Mouse (Mus musculus) heart, adult 18-20 months (tissue): ENCODE measurements around the gene Edaradd. TPM values are rescaled to one million over a fixed set of nuclear protein-coding genes. Genes with fewer than 3 reads are reported as not detected.
"Not testable (repeated sequence)": the region's sequence is repeated elsewhere in the genome, so short reads cannot be mapped to it uniquely, and the experiment has no call there.

Experiments
- DNase-seq, 2 experiments: peaks; one replicate each; pipeline ENCODE4 v3.0.0; 2021 to 2022; ENCODE audit warnings: mixed read lengths in 1 of 2
- total RNA-seq, 2 experiments: library from RNA; stranded (reverse); gene quantifications; 2 replicates each; pipeline ENCODE4 v1.2.3; 2021

The Edaradd gene
- total RNA-seq, 2 experiments from 2014 or later = 0.05 to 0.13 TPM

- DNase-seq = no peak
Observed at GRCm38 (mm10) chr13:12511189-12511965, 8.9 kb downstream of the Edaradd start.

DNA sequence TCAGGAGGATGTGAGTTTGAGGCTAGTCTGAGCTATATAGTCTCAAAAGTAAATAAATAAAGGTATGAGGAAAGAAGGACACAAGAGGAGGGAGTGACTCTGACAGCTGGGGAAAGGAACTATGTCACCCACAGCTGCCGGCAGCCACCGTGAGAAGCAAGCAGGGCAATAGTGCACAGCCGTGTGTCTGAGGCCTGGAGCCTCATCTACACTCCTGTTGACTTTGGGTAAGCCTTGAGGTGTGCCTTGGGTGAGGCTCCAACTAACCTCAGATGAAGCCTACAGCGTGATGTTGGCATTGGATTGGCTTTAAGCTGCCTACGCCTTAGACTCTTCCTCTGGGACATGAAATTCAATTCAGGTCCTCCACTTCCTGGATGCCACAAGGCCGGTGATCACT, 10.2 kb downstream of the Edaradd start:
- DNase-seq = no peak

GRCm38 (mm10) chr13:12507426-12507825, 12.8 kb downstream of the Edaradd start:
- no peak for DNase-seq

- no peak for DNase-seq
Observed at GRCm38 (mm10) chr13:12505359-12505758, 14.9 kb downstream of the Edaradd start.

GRCm38 (mm10) chr13:12503238-12503751, 16.9 kb downstream of the Edaradd start:
- DNase-seq = no peak

- no peak for DNase-seq
Observed at GRCm38 (mm10) chr13:12502665-12503237, 17.5 kb downstream of the Edaradd start.

DNA sequence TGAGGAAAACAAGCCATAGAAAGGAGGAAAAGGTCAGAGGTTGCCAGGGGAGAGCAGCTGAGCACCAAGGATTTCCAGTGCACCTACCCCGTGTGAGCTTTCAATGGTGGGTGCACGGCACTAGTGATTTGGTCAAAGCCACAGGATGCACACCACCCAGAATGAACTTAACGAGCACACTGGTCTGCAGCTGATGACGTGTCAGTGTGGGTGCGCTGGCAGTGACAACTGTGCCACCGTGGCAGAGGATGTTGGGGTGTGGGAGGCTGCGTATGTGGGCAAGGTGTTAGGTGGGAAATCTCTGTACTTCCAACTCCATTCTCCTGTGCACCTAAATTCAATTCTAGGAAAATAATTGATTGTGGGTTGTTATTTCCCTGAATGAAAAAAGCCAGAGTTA, 21.1 kb downstream of the Edaradd start:
- DNase-seq = no peak

GRCm38 (mm10) chr13:12497809-12498208, 22.4 kb downstream of the Edaradd start:
- DNase-seq = no peak

DNA sequence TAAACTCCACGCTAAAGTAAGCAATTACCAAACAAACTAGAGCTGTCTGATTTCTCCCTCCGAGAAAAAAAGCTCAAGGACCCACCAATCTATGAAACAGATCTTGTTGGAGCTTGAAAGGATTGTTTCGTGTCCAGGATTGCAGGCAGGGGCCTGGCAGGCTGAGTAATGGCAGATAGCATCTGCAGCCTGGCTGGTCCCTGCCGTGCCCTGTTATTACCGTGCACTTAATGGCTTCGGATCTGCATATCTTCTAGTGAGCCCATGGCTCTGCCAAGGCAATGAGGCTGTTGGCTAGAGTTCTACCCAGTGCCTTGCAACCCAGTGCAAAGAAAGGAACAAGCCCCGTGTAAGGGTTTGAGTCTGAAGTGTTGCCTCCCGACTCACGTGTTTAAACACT, 25.5 kb downstream of the Edaradd start:
- DNase-seq = no peak

DNA sequence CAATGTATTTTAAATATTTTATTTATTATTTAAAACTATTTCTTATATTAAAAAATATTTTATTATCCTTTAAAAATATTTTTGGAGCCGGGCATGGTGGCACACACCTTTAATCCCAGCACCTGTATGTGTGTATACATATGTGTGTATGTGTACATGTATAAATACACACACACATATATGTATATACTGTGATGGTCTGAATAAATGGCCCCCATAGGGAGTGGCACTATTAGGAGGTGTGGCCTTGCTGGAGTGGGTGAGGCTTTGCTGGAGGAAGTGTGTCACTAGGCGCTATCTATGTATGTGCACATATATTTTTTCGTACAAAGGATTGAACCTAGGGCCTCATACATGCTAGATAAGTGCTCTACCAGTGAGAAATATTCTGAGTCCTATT, 27.7 kb downstream of the Edaradd start:
- no peak for DNase-seq

- no peak for DNase-seq
Observed at GRCm38 (mm10) chr13:12485640-12486039, 34.6 kb downstream of the Edaradd start.

DNA sequence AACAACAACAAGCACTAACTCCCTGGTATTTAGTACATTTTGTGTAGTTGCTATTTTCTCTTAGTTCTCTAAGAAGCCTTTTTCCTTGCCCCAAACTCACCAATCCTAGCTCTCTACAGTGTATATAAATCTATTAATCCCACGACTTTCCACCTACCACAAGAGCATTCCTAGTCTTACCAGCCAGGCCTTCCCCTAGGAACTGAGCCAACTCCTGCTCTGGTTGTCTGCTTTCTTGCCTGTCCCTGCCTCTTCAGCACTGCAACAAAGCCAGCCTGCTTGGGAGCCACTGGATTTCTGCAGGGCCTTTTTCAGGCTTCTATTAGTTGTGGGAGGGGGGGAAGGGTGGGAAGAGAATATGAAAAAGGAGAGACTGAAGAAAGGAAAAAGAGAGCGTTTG, 35.0 kb downstream of the Edaradd start:
- DNase-seq = no peak

- no peak for DNase-seq
Observed at GRCm38 (mm10) chr13:12479802-12480201, 40.4 kb downstream of the Edaradd start.

- no peak for DNase-seq
Observed at GRCm38 (mm10) chr13:12478301-12478700, 41.9 kb downstream of the Edaradd start.

GRCm38 (mm10) chr13:12476886-12477285, 43.4 kb downstream of the Edaradd start:
- no peak for DNase-seq

DNA sequence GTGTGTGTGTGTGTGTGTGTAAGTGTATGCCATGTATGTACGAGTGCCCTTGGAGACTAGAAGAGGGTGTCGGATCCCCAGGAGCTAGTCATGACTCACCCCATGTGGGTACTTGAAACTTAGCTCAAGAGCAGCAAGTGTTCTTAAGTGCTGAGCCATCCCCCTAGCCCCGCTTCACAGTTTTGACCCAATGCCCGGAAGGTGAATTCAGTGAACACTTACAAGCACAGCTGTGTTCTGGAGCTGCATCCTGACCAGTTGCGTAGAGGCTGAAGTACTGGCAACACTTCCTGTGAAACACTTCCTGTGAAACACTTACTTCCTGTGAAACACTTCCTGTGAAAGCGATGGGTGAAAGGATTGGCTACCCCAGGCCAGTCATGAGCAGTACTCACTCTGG, 45.0 kb downstream of the Edaradd start:
- DNase-seq = no peak

- DNase-seq = peak; percentile 65 to 90
Observed at GRCm38 (mm10) chr13:12473724-12474378, 46.4 kb downstream of the Edaradd start.

GRCm38 (mm10) chr13:12468488-12468887, 51.8 kb downstream of the Edaradd start:
- DNase-seq = peak; percentile 24 to 43

DNA sequence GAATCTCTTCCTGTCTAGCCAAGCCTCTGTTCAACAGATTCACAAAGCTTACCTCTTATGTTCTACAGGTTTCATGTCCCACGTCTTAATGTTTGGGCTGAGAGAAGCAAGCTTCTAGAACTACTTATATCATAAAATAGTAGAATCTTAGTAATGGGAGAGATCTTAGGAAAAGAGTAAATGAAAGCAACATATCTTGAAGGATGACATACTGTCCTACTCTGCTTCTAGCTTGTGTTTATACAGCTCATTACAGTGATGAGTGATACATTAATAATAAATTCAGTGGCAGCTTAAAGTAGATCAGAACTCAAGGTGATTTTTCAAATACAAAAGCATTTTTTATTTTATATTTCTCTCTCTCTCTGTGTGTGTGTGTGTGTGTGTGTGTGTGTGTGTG, 55.4 kb downstream of the Edaradd start, which contains the start of gene Lgals8:
Gene Lgals8, minus strand, starts transcription at position 101 of the 400 bp plus-strand sequence.
- DNase-seq = no peak

- not testable (repeated sequence) for DNase-seq
Observed at GRCm38 (mm10) chr13:12464159-12464558, 56.1 kb downstream of the Edaradd start.

GRCm38 (mm10) chr13:12462623-12463022, 57.6 kb downstream of the Edaradd start:
- no peak for DNase-seq

GRCm38 (mm10) chr13:12461730-12462119, 58.5 kb downstream of the Edaradd start:
- no peak for DNase-seq
